Mouse (Mus musculus) monocyte, adult 5-6 weeks (primary cell): ENCODE results near the gene Pde10a. TPM values are rescaled to one million over a fixed set of nuclear protein-coding genes. Genes with fewer than 3 reads are reported as not detected.
A peak's percentile ranks its signal among the peaks of the same experiment; 100 is the strongest.

Experiments
- ATAC-seq: fragments of 153-309, 156-312 bp; replicated peaks from 2 replicates; pipeline ENCODE4 v1.8.0; 2017; ENCODE audit warnings: mild to moderate bottlenecking; ENCODE audit not compliant: low TSS enrichment, insufficient number of reproducible peaks, severe bottlenecking, poor library complexity, low FRiP score
- total RNA-seq: library from RNA; stranded (forward); fragments of 200-1000, 200-491, 200-594 nt; gene quantifications from 3 replicates; pipeline ENCODE4 v1.2.3, GENCODE M21; 2017

Gene Pde10a
- total RNA-seq, 1 experiment from 2014 or later, result not detected

GRCm38 (mm10) chr17:8562101-8562885 lies 37.1 kb downstream of the Pde10a start:
- no peak for ATAC-seq

DNA sequence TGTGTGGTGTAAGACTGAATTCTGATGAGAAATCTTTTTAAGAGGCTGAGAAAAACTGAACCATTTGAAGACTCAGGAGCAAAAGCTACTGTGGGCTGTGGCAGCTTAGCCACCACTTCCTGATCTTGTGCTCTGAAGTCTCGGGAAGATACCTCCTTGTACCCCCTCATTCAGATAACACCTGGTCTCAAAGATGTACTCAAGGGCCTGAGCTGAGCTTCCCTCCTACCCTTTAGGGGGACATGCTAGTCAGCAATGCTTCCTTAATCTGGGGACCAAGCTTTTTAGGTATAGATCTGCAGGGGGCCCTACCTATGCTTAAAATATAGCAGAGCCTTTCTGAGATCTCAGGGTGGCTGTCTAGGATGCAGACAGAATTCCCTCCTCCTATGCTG lies 37.7 kb downstream of the Pde10a start:
- ATAC-seq, result no peak

GRCm38 (mm10) chr17:8566850-8567249 lies 41.7 kb downstream of the Pde10a start, which contains the start of gene Gm17087:
TSS of gene Gm17087 (minus strand) at chr17:8566950.
- no peak for ATAC-seq

DNA sequence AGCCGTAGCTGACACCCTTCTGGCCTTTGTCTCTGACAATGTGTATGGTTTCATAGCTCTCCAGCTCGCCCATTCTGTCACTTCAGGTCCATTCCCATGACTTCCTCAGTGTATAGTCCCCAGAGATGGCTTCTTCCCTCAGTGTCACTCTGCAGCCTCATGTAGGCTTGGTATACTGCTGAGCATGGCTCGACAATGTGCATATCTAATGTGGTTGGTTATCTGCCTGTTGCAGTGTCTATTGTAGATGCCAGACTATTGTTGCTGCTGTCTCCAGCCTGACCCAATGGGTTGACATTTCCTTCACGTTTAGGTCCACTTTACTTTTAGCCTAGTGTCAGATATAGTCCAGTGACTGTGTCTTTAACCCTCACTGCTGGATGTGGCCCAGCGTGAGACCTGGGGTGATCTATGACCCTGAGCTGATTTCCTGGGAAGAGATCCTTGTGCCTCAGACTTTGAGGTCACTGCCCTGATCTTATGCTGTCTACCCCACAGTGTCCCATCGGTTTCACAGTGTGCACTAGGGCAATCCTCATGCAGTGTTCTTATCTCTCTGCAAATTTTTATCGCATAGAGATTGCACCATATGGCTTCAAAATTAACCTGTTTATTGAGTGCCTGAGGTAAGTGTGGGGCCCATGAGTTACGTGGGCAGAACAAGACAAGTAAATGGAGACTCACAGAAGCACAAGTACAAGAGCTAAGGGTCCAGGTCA lies 48.5 kb downstream of the Pde10a start:
- ATAC-seq, result no peak

GRCm38 (mm10) chr17:8580360-8580759 lies 55.2 kb downstream of the Pde10a start:
- no peak for ATAC-seq

GRCm38 (mm10) chr17:8581579-8581978 lies 56.4 kb downstream of the Pde10a start:
- ATAC-seq, result no peak

GRCm38 (mm10) chr17:8592427-8593277 lies 67.5 kb downstream of the Pde10a start:
- no peak for ATAC-seq

DNA sequence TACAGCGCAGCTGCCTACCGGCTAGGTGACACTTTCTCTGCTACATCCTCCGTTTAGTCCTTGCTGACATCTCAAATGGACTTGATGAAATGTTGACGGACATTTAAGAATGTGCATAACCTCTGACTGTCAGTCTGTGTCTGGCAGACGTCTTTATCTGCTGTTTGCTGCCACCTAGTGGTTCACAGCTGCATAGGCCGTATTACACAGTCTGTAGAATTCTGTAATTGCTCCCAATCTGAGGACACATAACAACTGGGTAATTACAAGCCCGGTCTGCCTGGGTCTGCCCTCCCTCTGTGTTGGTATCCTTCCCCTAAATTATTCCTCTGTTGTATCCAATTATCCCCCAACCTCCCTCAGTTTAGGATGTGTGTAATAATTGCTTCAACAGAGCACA lies 72.6 kb downstream of the Pde10a start:
- 0 out of 2 replicates have a peak, but pooled peaks have one; percentile 66 for ATAC-seq

DNA sequence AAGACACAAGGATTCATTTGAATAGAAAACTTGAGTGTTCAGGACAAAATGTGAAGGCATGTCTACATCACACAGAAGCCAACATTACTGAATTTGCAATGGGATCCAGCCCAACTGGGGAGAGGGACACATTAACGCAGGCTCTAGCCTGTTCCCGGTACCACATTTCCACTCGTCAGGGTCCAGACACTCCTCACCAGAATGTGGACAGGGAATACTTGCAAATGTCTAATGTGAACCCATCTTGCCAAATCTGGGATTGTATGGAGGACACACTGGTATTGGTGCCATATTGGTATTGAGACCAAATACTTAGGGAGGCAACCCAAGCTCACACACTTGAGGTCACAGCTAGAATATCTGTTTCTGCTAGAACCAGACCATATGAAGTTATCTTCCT lies 77.8 kb downstream of the Pde10a start:
- ATAC-seq, result no peak

- ATAC-seq, result no peak
Observed at GRCm38 (mm10) chr17:8605921-8606320, 80.7 kb downstream of the Pde10a start.

- no peak for ATAC-seq
Observed at GRCm38 (mm10) chr17:8606695-8607094, 81.5 kb downstream of the Pde10a start.

GRCm38 (mm10) chr17:8611916-8612315 lies 86.7 kb downstream of the Pde10a start:
- no peak for ATAC-seq

DNA sequence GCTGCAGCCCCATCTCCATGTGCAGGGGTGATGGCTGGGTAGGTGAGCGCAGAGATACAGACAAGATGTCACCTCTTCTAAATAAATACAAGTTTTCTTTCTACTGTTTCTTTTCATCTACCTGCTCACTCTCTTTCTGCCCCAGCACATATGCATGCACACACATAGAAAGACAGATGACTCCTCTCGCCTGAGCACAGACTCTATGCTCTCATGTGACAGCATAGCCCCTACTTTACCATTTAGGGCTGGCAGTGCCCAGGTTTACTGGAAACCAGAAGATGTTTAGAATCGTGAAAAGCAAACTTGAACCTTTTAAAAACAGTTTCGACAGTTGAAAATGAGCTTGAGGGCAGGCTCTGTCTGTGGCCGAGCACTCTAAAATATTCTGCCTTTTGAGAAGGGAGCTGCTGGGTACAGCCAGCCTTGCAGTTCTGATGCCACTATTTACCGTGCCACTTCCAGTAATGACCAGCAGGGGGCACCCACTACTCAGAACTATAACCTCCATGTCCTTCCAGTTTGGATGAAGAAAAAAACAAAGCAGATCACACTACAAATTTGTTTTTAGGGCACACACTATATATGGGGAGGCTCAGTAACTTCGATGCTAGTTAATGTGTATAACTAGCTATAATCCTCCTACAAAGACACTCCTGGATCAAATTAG lies 88.8 kb downstream of the Pde10a start:
- no peak for ATAC-seq

DNA sequence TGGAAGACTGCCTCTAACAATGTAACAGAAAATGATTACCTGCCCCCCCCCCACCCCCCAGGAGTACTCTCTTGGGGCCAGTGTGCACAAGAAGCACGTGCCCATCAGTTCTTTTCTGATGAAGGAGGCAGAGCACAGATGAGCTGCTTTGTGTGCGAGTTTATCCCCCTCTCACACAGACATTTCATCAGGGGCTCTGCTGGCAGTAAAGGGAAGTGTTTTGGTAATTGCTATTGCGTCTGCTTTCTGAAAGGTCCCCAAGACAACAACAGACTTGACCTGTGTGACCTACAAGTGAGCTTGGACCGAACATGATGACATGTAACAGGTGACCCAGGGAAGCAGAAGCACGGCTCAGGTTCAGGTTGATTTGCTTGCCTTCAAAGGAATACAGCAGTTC lies 95.2 kb downstream of the Pde10a start:
- no peak for ATAC-seq

- no peak for ATAC-seq
Observed at GRCm38 (mm10) chr17:8621105-8621504, 95.9 kb downstream of the Pde10a start.

- no peak for ATAC-seq
Observed at GRCm38 (mm10) chr17:8621906-8622305, 96.7 kb downstream of the Pde10a start.

GRCm38 (mm10) chr17:8626421-8626820 lies 101.2 kb downstream of the Pde10a start:
- no peak for ATAC-seq

DNA sequence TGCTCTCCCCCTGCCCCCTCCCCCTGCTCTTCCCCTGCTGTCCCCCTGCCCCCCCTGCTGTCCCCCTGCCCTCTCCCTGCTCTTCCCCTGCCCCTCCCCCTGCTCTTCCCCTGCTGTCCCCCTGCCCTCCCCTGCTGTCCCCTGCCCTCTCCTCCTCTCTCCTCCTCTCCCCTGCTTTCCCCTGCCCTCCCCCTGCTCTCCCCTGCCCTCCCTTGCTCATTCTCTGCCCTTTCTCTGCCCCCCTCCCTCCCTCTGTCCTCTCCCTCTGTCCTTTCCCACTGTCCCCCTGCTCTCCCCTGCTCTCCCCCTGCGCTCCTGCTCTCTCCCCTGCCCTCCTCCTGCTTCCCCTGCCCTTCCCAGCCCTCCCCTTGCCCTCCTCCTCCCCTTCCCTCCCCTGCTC lies 106.5 kb downstream of the Pde10a start:
- ATAC-seq, result no peak

DNA sequence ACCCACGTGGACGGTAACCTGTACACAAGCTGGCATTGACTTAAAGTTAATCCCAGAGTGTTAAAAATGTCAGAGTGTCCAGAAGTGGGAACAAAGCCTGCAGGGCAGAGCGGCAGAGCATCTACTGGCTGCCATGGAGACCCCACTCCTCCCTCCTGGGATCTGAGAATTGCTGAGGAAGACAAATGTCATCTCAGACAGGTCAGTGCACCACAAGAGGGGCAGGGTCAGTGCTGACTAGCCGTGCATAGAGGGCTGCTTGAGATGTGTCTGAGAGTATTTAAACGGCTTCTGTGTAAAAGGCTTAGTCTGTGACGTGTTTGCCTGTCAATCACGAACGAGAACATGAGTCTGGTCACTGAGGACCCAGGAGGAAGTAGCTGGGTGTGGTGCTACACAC lies 108.4 kb downstream of the Pde10a start:
- ATAC-seq, result no peak
